Mouse (Mus musculus) liver, postnatal 0 days (tissue): ENCODE data around the gene Wdr70.

ENCODE experiments used
- CTCF ChIP-seq: sonication (generic); IDR thresholded peaks from 2 replicates; pipeline ENCODE4 v1.5.1; 2016; ENCODE audit warnings: antibody characterized with exemption, low read depth
- EP300 ChIP-seq: IDR thresholded peaks from 2 replicates; pipeline ENCODE4 v1.6.1; 2016; ENCODE audit warnings: antibody characterized with exemption, low read depth, mild to moderate bottlenecking

GRCm38 (mm10) chr15:7931605-7932008, 167.4 kb downstream of the Wdr70 start:
- TF ChIP-seq CTCF (no peak), EP300 (no peak)
